Mouse (Mus musculus): ENCODE results near the gene Nsf.

DNA sequence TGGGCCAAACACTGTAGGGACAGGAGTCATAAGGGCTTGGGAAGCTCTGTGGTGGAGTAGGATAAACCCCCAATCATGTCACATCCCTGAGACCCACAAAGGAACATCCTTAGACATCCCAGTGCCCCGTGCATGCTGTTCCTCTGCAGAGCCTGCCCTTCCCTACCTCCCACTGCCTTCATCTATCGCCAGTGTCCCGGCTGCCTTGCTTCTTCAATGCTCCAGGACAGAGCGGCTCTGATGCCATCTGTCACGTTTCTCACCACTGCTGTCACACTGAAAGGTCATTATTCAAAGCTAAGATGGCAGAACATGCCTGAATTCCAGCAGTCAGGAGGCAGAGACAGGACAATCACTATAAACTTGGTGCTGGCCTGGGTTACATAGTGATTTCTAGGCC is 44.9 kb upstream of the Nsf start:
- no peak for TF ChIP-seq CTCF (IDR thresholded peaks at IDR 0.05; ENCODE audit: extremely low read depth, insufficient read depth, low read length)
- no peak for TF ChIP-seq POLR2A (IDR thresholded peaks at IDR 0.05; ENCODE audit: extremely low read depth, insufficient read depth, low read length)
